Mouse (Mus musculus) forebrain, embryonic 16.5 days (tissue): ENCODE data around the gene Kif13a. TPM values are rescaled to one million over a fixed set of nuclear protein-coding genes. Genes with fewer than 3 reads are reported as not detected.

ENCODE experiments used
- ATAC-seq: fragments of 200-750 bp; cut with Nextera tagmentation; 2 replicates; pipeline ENCODE4 v1.8.0; 2017; ENCODE audit warnings: mild to moderate bottlenecking, moderate library complexity
- H3K27ac ChIP-seq: fragments of 300-500 bp; sonication (generic); 2 replicates; pipeline ENCODE4 v1.5.1; 2014; ENCODE audit warnings: low read length, control low read depth
- H3K27me3 ChIP-seq: fragments of 300-500 bp; sonication (generic); replicated peaks from 2 replicates; pipeline ENCODE4 v1.6.1; 2014; ENCODE audit warnings: low read length; ENCODE audit not compliant: control insufficient read depth, insufficient read depth
- H3K36me3 ChIP-seq: fragments of 300-500 bp; sonication (generic); 2 replicates; pipeline ENCODE4 v1.6.1; 2014; ENCODE audit not compliant: control insufficient read depth, insufficient read depth
- H3K4me1 ChIP-seq: fragments of 300-500 bp; sonication (generic); replicated peaks from 2 replicates; pipeline ENCODE4 v1.6.1; 2014; ENCODE audit warnings: low read length; ENCODE audit not compliant: control insufficient read depth, insufficient read depth
- H3K4me2 ChIP-seq: fragments of 300-500 bp; sonication (generic); 2 replicates; pipeline ENCODE4 v1.6.1; 2014; ENCODE audit warnings: mild to moderate bottlenecking, low read length, control low read depth
- H3K4me3 ChIP-seq: fragments of 300-500 bp; sonication (generic); replicated peaks from 2 replicates; pipeline ENCODE4 v1.5.1; 2014; ENCODE audit warnings: mild to moderate bottlenecking, low read length, control low read depth
- H3K9ac ChIP-seq: fragments of 300-500 bp; sonication (generic); replicated peaks from 2 replicates; pipeline ENCODE4 v1.6.1; 2014; ENCODE audit warnings: low read depth, low read length, control low read depth
- H3K9me3 ChIP-seq: fragments of 300-500 bp; sonication (generic); 2 replicates; pipeline ENCODE4 v1.6.1; 2016; ENCODE audit warnings: low read length; ENCODE audit not compliant: control insufficient read depth
- WGBS: fragments of 180-500 bp; shearing (Covaris S2); extraction: QIAGEN DNeasy Blood & Tissue Kit; methylation state at CpG from one replicate; pipeline ENCODE4 v1.1.7; 2014; 5-methylcytosine and 5-hydroxymethylcytosine counted together
- polyA plus RNA-seq: library from polyadenylated mRNA; unstranded; fragments of >200 nt; fragmentation: Nextera tagmentation; extraction: Ambion mirVana; gene quantifications from 2 replicates; pipeline ENCODE4 v1.2.1, GENCODE M21; 2015

Kif13a gene
- polyA plus RNA-seq, 1 experiment from 2014 or later = 5.3 TPM

DNA sequence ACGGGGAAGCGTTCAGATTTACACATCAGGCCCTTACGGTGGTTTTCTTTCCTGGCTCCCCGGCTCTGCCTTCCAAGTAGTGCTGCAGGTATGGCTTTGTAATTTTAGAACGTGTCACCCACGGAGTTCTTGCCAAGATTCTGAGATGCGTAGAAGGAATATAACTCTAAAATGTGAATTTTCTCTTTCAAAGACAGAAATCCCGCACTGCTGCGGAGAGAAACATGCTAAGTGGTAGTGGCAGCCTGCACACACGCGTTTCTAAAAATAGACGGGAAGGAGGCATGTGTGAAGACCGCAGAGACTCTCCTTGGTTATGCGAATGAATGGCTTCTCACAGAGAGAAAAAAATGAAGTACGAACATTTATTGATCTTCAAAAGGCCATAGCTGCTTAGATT is 21.5 kb upstream of the Kif13a start:
- 73% methylated on average over 15 of the region's 15 CpGs for WGBS
- Histone ChIP-seq H3K4me3 (no peak overlapping the region), H3K27me3 (no peaks in the 10 kb centered on the region), H3K36me3 (no peaks in the 10 kb centered on the region), H3K4me2 (no peak overlapping the region), H3K27ac (peak overlapping the region; percentile 52), H3K4me1 (no peaks in the 10 kb centered on the region), H3K9me3 (no peaks in the 10 kb centered on the region), H3K9ac (no peak overlapping the region)
- ATAC-seq = no peak; the same call in 1 of the 2 replicates

DNA sequence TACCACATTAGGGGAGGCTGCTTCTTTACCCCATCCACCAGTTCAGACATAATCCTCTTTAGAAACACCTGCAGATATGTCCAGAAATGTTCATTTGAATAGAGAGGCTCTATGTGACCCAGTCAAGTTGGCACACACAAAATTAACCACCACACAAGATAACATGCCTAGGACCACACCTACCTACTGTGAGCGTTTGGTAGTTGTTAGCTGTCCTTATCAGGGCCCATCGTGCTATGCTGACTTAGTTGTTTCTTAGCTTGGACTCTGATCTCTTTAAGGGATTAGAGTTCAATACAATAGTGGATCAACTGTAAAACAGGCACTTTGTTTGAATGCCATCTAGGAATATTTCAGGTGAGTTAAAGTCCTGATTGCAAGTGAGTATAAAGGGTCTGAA is 20.1 kb upstream of the Kif13a start:
- WGBS = 94% methylated on average over 2 of the region's 2 CpGs
- H3K9ac ChIP-seq = no peak overlapping the region
- no peaks in the 10 kb centered on the region for H3K36me3 ChIP-seq

DNA sequence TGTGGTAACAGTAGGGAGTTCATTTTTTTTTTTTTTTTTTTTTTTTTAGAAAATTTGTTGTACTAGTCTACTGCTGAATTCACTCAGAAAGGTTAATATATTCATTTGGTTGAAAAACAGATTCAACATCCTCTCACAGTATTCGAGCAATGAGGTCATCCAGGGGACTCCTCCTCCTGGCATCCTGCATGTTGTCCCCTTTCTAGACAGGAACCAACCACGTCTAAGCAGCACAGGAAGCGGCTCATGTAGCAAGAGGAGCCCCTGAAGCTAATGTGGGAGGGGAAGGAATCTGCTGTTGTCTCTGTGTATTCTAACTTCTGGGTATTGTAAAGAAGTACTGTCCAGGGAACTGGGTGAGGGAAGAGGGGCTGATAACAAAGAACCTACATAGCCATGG is 18.4 kb upstream of the Kif13a start:
- WGBS = 75% methylated on average over 3 of the region's 3 CpGs
- no peak overlapping the region for H3K4me3 ChIP-seq

More for the DNA sequence above, 20.1 kb upstream of the Kif13a start:
- Histone ChIP-seq H3K27me3 (no peaks in the 10 kb centered on the region), H3K9me3 (no peaks in the 10 kb centered on the region), H3K4me2 (no peak overlapping the region), H3K4me1 (peaks cover 6% of the 10 kb centered on the region; the same call in 1 of the 2 replicates), H3K4me3 (no peak overlapping the region), H3K27ac (no peak overlapping the region)
- ATAC-seq = no peak

DNA sequence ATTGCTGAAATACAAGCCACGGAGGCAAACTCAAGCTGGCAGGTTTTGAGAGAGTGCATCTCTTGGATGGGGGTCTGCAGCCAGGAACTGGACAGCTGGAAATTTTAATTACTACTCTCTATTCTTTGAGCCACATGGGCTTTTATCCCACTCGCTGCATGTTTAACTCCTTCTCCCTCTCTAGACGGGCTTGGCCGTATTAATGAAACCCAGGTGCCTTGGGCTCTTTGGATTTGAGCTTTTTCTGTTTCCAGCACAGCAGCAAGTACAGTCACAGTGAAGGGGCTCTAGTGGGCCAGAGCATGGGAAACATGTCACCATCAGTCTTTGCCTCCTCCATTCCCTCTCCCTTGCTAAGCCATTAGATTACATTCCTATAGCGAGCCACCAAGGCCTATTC is 16.4 kb upstream of the Kif13a start:
- ATAC-seq = no peak
- Histone ChIP-seq H3K4me2 (no peak overlapping the region), H3K9me3 (no peaks in the 10 kb centered on the region), H3K4me3 (no peak overlapping the region), H3K4me1 (peaks cover 6% of the 10 kb centered on the region; the same call in 1 of the 2 replicates), H3K27me3 (no peaks in the 10 kb centered on the region), H3K27ac (no peak overlapping the region), H3K9ac (no peak overlapping the region), H3K36me3 (no peaks in the 10 kb centered on the region)
- 13% methylated on average over 5 of the region's 5 CpGs for WGBS

More for the DNA sequence above, 18.4 kb upstream of the Kif13a start:
- Histone ChIP-seq H3K9me3 (no peaks in the 10 kb centered on the region), H3K4me2 (no peak overlapping the region), H3K4me1 (peaks cover 6% of the 10 kb centered on the region; the same call in 1 of the 2 replicates), H3K27ac (no peak overlapping the region), H3K27me3 (no peaks in the 10 kb centered on the region), H3K36me3 (no peaks in the 10 kb centered on the region), H3K9ac (no peak overlapping the region)
- no peak for ATAC-seq

DNA sequence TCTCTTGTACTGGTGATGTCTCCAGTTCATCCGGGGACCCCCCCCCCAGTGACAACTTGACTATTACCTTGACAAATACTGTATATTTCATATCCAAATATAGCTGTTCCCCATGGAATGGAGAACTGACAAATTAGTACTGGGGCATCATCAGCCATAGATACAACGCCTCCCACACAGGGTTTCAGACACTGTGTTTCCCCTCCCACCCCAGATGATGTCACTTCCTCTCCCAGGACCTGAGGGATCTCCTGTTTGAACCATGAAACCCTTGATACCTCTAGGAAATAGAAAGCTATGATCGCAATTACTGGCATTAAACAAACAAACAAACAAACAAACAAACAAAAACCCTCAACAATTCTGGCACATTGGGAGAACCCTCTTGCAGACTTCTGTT is 15.6 kb upstream of the Kif13a start:
- Histone ChIP-seq H3K4me1 (peaks cover 6% of the 10 kb centered on the region; the same call in 1 of the 2 replicates), H3K4me2 (no peak overlapping the region), H3K27me3 (no peaks in the 10 kb centered on the region), H3K9ac (no peak overlapping the region), H3K9me3 (no peaks in the 10 kb centered on the region), H3K27ac (no peak overlapping the region), H3K36me3 (no peaks in the 10 kb centered on the region), H3K4me3 (no peak overlapping the region)
- 85% methylated on average over 3 of the region's 3 CpGs for WGBS
- no peak for ATAC-seq

DNA sequence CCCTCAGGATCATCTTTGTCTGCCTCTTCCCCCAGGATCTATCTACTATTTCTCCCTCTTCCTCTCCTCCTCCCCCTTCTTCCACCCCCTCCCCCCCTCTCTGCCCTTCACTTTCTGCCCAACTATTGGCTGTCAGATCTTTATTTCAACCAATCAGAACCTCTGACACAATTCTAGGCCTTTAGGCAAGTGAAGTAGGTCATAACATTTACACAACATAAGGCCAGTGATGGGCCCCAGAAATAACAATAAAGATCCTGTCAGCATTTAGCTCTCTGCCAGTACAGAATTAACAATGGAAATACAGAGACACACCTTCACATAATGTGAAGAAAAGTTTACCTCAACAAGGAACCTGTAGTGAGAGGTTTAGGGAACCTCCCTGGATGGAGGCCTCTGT is 13.6 kb upstream of the Kif13a start:
- H3K9ac ChIP-seq = no peak overlapping the region
- H3K4me2 ChIP-seq = no peak overlapping the region
- H3K27me3 ChIP-seq = no peaks in the 10 kb centered on the region
- H3K27ac ChIP-seq = no peak overlapping the region
- ATAC-seq = no peak
- no peak overlapping the region for H3K4me3 ChIP-seq
- no peaks in the 10 kb centered on the region for H3K36me3 ChIP-seq
- no peaks in the 10 kb centered on the region for H3K9me3 ChIP-seq
- H3K4me1 ChIP-seq = peaks cover 6% of the 10 kb centered on the region; the same call in 1 of the 2 replicates

DNA sequence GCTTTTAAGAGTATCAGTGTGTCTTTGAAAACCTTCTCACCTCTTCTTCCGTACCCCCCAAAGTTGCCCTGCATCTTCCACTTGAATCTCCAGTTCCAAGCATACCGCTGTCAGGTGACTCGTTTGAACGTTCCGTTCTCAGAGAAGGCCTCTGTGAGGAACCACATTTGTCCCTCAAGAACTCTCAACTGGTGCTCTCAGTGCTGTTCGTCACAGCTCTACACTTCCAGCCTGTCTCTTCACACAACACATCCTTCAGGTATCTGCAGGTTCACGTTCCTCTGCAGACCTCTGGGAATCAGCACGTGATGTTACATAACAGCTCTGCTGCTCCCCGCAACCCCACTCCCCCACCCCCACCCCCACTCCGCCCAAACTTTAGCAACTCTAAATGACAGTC is 4.4 kb upstream of the Kif13a start:
- Histone ChIP-seq H3K36me3 (no peaks in the 10 kb centered on the region), H3K9ac (no peak overlapping the region), H3K27ac (no peak overlapping the region), H3K4me1 (peaks cover 5% of the 10 kb centered on the region; the same call in 1 of the 2 replicates), H3K9me3 (no peaks in the 10 kb centered on the region), H3K4me3 (no peak overlapping the region), H3K4me2 (no peak overlapping the region), H3K27me3 (no peaks in the 10 kb centered on the region)
- 85% methylated on average over 10 of the region's 10 CpGs for WGBS
- no peak for ATAC-seq

DNA sequence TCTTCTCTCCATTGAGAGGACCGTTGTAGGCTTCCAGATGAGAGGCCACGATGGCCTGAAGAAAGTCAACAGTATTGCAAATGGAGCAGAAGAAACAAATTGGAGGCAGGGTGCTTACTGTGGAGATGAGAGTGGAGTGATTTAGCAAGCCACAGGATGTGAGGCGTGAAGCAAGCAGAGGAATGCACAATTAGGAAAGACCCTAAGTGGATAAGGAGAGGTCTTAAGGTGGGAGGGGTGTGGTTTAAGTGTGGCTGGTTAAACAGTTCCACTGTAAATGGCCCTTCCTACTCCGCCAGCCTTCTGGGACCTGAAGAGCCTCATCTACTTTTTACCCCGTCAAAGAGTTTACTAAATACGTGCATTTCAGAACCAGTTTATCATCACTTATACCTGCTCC is 3.2 kb upstream of the Kif13a start:
- Histone ChIP-seq H3K27me3 (no peaks in the 10 kb centered on the region), H3K9ac (no peak overlapping the region), H3K9me3 (no peaks in the 10 kb centered on the region), H3K4me1 (peaks cover 15% of the 10 kb centered on the region; the same call in 1 of the 2 replicates), H3K27ac (no peak overlapping the region), H3K36me3 (no peaks in the 10 kb centered on the region), H3K4me2 (no peak overlapping the region), H3K4me3 (no peak overlapping the region)
- ATAC-seq = no peak
- 81% methylated on average over 6 of the region's 6 CpGs for WGBS

DNA sequence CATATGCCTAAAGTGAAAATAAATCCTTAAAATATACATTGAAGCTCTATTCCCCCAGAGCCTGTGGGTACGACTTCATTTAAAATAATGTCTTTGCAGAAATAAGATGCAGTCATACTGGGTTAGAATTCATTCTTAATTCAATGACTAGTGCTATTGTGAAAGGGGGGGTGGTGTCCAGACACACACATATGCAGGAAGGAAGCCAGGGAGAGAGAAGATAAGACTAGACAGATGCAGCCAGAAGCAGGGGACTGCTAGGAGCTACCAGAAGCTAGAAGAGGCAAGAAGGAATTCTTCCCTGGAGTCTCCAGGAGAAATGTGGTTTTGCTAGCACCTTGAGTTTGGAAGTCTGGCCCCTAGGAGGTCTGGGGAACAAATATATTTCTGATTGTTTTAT is 2.4 kb upstream of the Kif13a start:
- Histone ChIP-seq H3K27ac (no peak overlapping the region), H3K4me3 (no peak overlapping the region), H3K27me3 (no peaks in the 10 kb centered on the region), H3K36me3 (no peaks in the 10 kb centered on the region), H3K4me1 (peaks cover 15% of the 10 kb centered on the region; the same call in 1 of the 2 replicates), H3K4me2 (no peak overlapping the region), H3K9ac (no peak overlapping the region), H3K9me3 (no peaks in the 10 kb centered on the region)
- WGBS = 95% methylated on average over 1 of the region's 1 CpGs
- no peak for ATAC-seq

DNA sequence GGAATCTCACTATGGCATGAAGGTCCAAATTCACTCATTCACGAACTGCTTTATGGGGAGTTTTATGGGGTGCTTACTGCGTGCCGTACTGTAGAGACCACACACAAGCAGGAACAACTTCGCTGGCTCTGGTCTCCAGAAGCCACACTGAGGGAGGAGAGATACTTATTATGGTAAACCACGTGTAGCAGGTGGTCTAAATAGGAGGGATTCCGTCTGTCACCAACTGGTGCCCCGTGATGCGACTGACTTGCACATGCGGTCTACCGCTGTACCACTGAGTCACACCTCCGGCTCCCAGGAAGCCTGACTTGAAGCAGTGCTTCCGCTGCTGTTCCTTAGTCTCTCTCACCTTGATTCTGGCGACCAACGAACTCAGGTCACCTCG is 986 bp upstream of the Kif13a start:
- no peak; the same call in 1 of the 2 replicates for ATAC-seq
- Histone ChIP-seq H3K4me2 (peak overlapping the region; percentile 92), H3K27ac (no peak overlapping the region), H3K9me3 (no peaks in the 10 kb centered on the region), H3K4me1 (peaks cover 15% of the 10 kb centered on the region; the same call in 1 of the 2 replicates), H3K27me3 (no peaks in the 10 kb centered on the region), H3K9ac (no peak overlapping the region), H3K4me3 (peak overlapping the region; percentile 77), H3K36me3 (no peaks in the 10 kb centered on the region)
- under 1% methylated on average over 15 of the region's 15 CpGs for WGBS
